Mouse (Mus musculus): Measurements from ENCODE around the gene Zfp612. TPM values are rescaled to one million over a fixed set of nuclear protein-coding genes. Genes with fewer than 3 reads are reported as not detected.
A peak's percentile ranks its signal among the peaks of the same experiment; 100 is the strongest.

The Zfp612 gene
- polyA plus RNA-seq, 1 experiment from 2014 or later = 8.7 TPM

GRCm38 (mm10) chr8:110069706-110070105 lies 9.8 kb upstream of the Zfp612 start:
- no peak for DNase-seq (ENCODE audit: low spot score)
- 90% methylated on average over 4 of the region's 4 CpGs for WGBS
- Histone ChIP-seq H3K27ac (replicated peaks) (no peak overlapping the region), H3K9me3 (peaks cover 3% of the 10 kb centered on the region; the same call in 1 of the 2 replicates), H3K27me3 (replicated peaks; ENCODE audit: low read depth, poor library complexity, severe bottlenecking) (no peaks in the 10 kb centered on the region), H3K4me1 (no peaks in the 10 kb centered on the region), H3K36me3 (replicated peaks) (no peaks in the 10 kb centered on the region), H3K4me3 (no peak overlapping the region)

GRCm38 (mm10) chr8:110071600-110071999 lies 7.9 kb upstream of the Zfp612 start:
- H3K9me3 ChIP-seq = peaks cover 3% of the 10 kb centered on the region; the same call in 1 of the 2 replicates

GRCm38 (mm10) chr8:110074496-110074895 lies 5.0 kb upstream of the Zfp612 start:
- H3K4me1 ChIP-seq = peaks cover 4% of the 10 kb centered on the region
- WGBS = 83% methylated on average over 8 of the region's 8 CpGs
- no peaks in the 10 kb centered on the region for H3K36me3 ChIP-seq (replicated peaks)
- H3K27me3 ChIP-seq (replicated peaks; ENCODE audit: low read depth, poor library complexity, severe bottlenecking) = no peaks in the 10 kb centered on the region; the same call in 1 of the 2 replicates
- no peak overlapping the region for H3K4me3 ChIP-seq
- no peak for DNase-seq (ENCODE audit: low spot score)
- no peak overlapping the region for H3K27ac ChIP-seq (replicated peaks)
- no peaks in the 10 kb centered on the region for H3K9me3 ChIP-seq

More at GRCm38 (mm10) chr8:110071600-110071999, 7.9 kb upstream of the Zfp612 start:
- DNase-seq (ENCODE audit: low spot score) = peak; percentile 74
- no peak overlapping the region for H3K4me3 ChIP-seq
- no peak overlapping the region for H3K27ac ChIP-seq (replicated peaks)
- H3K36me3 ChIP-seq (replicated peaks) = no peaks in the 10 kb centered on the region
- no peaks in the 10 kb centered on the region for H3K27me3 ChIP-seq (replicated peaks; ENCODE audit: low read depth, poor library complexity, severe bottlenecking)
- no peaks in the 10 kb centered on the region for H3K4me1 ChIP-seq
- WGBS = 14% methylated on average over 9 of the region's 9 CpGs

- H3K27me3 ChIP-seq (replicated peaks; ENCODE audit: low read depth, poor library complexity, severe bottlenecking) = no peaks in the 10 kb centered on the region; the same call in 1 of the 2 replicates
- H3K27ac ChIP-seq (replicated peaks) = no peak overlapping the region
- WGBS = 82% methylated on average over 11 of the region's 11 CpGs
- H3K36me3 ChIP-seq (replicated peaks) = peaks cover 46% of the 10 kb centered on the region
- peaks cover 19% of the 10 kb centered on the region for H3K4me1 ChIP-seq
- H3K4me3 ChIP-seq = no peak overlapping the region
- DNase-seq (ENCODE audit: low spot score) = no peak
- H3K9me3 ChIP-seq = 0 out of 2 replicates have a peak, but pooled peaks cover 3% of the 10 kb centered on the region
Measured at GRCm38 (mm10) chr8:110082416-110083105, 3.0 kb downstream of the Zfp612 start.

GRCm38 (mm10) chr8:110091869-110092268 lies 12.3 kb downstream of the Zfp612 start:
- Histone ChIP-seq H3K9me3 (peaks cover 18% of the 10 kb centered on the region), H3K27ac (replicated peaks) (no peak overlapping the region), H3K27me3 (replicated peaks; ENCODE audit: low read depth, poor library complexity, severe bottlenecking) (no peaks in the 10 kb centered on the region), H3K4me1 (no peaks in the 10 kb centered on the region), H3K36me3 (replicated peaks) (peaks cover 38% of the 10 kb centered on the region), H3K4me3 (no peak overlapping the region)
- no peak for DNase-seq (ENCODE audit: low spot score)
- WGBS = 51% methylated on average over 1 of the region's 1 CpGs

GRCm38 (mm10) chr8:110100907-110101306 lies 21.4 kb downstream of the Zfp612 start, which contains the start of gene Gm21964:
Gene Gm21964 (plus strand): TSS chr8:110101207.
- no peak within 1 kb of the TSS for H3K4me3 ChIP-seq
- no peaks in the 10 kb centered on the region for H3K4me1 ChIP-seq
- H3K9me3 ChIP-seq = no peaks in the 10 kb centered on the region
- no peak within 1 kb of the TSS for H3K27ac ChIP-seq (replicated peaks)
- no peaks in the 10 kb centered on the region for H3K27me3 ChIP-seq (replicated peaks; ENCODE audit: low read depth, poor library complexity, severe bottlenecking)
- no peak for DNase-seq (ENCODE audit: low spot score)
- 81% methylated on average over 12 of the region's 12 CpGs for WGBS
- no peaks in the 10 kb centered on the region for H3K36me3 ChIP-seq (replicated peaks)

- WGBS = 89% methylated on average over 15 of the region's 15 CpGs
- Histone ChIP-seq H3K4me3 (no peak overlapping the region), H3K4me1 (no peaks in the 10 kb centered on the region), H3K9me3 (no peaks in the 10 kb centered on the region), H3K27ac (replicated peaks) (no peak overlapping the region), H3K27me3 (replicated peaks; ENCODE audit: low read depth, poor library complexity, severe bottlenecking) (no peaks in the 10 kb centered on the region), H3K36me3 (replicated peaks) (no peaks in the 10 kb centered on the region)
- DNase-seq (ENCODE audit: low spot score) = no peak
Measured at GRCm38 (mm10) chr8:110101676-110102075, 22.1 kb downstream of the Zfp612 start.

- 86% methylated on average over 3 of the region's 3 CpGs for WGBS
- DNase-seq (ENCODE audit: low spot score) = no peak
- H3K9me3 ChIP-seq = no peaks in the 10 kb centered on the region
- no peaks in the 10 kb centered on the region for H3K27me3 ChIP-seq (replicated peaks; ENCODE audit: low read depth, poor library complexity, severe bottlenecking)
- H3K36me3 ChIP-seq (replicated peaks) = no peaks in the 10 kb centered on the region
- no peak within 1 kb of the TSS for H3K27ac ChIP-seq (replicated peaks)
- no peaks in the 10 kb centered on the region for H3K4me1 ChIP-seq
- H3K4me3 ChIP-seq = no peak within 1 kb of the TSS
Measured at GRCm38 (mm10) chr8:110102653-110103052, 23.1 kb downstream of the Zfp612 start, which contains the start of gene Gm17720. Gene Gm17720 (minus strand): TSS chr8:110102753.

GRCm38 (mm10) chr8:110119715-110120114 lies 40.2 kb downstream of the Zfp612 start:
- peak; percentile 25 for DNase-seq (ENCODE audit: low spot score)
- H3K9me3 ChIP-seq = no peaks in the 10 kb centered on the region
- no peaks in the 10 kb centered on the region for H3K36me3 ChIP-seq (replicated peaks)
- no peaks in the 10 kb centered on the region for H3K4me1 ChIP-seq
- 46% methylated on average over 6 of the region's 6 CpGs for WGBS
- no peak overlapping the region for H3K27ac ChIP-seq (replicated peaks)
- H3K4me3 ChIP-seq = no peak overlapping the region
- H3K27me3 ChIP-seq (replicated peaks; ENCODE audit: low read depth, poor library complexity, severe bottlenecking) = no peaks in the 10 kb centered on the region

- DNase-seq (ENCODE audit: low spot score) = peak; percentile 85
- Histone ChIP-seq H3K27ac (replicated peaks) (no peak overlapping the region), H3K27me3 (replicated peaks; ENCODE audit: low read depth, poor library complexity, severe bottlenecking) (no peaks in the 10 kb centered on the region), H3K4me3 (no peak overlapping the region), H3K4me1 (no peaks in the 10 kb centered on the region), H3K9me3 (peaks cover 6% of the 10 kb centered on the region; the same call in 1 of the 2 replicates), H3K36me3 (replicated peaks) (no peaks in the 10 kb centered on the region)
- WGBS = 22% methylated on average over 13 of the region's 13 CpGs
Measured at GRCm38 (mm10) chr8:110130537-110130936, 51.0 kb downstream of the Zfp612 start.

- Histone ChIP-seq H3K27ac (replicated peaks) (no peak overlapping the region), H3K27me3 (replicated peaks; ENCODE audit: low read depth, poor library complexity, severe bottlenecking) (no peaks in the 10 kb centered on the region), H3K4me1 (no peaks in the 10 kb centered on the region), H3K4me3 (no peak overlapping the region), H3K36me3 (replicated peaks) (no peaks in the 10 kb centered on the region), H3K9me3 (no peaks in the 10 kb centered on the region)
- 93% methylated on average over 8 of the region's 8 CpGs for WGBS
- DNase-seq (ENCODE audit: low spot score) = no peak
Measured at GRCm38 (mm10) chr8:110134236-110134635, 54.7 kb downstream of the Zfp612 start.

GRCm38 (mm10) chr8:110135515-110135914 lies 56.0 kb downstream of the Zfp612 start:
- no peaks in the 10 kb centered on the region for H3K27me3 ChIP-seq (replicated peaks; ENCODE audit: low read depth, poor library complexity, severe bottlenecking)
- no peak for DNase-seq (ENCODE audit: low spot score)
- H3K4me3 ChIP-seq = no peak overlapping the region
- no peaks in the 10 kb centered on the region for H3K4me1 ChIP-seq
- H3K27ac ChIP-seq (replicated peaks) = no peak overlapping the region
- no peaks in the 10 kb centered on the region for H3K36me3 ChIP-seq (replicated peaks)
- WGBS = 81% methylated on average over 7 of the region's 7 CpGs
- no peaks in the 10 kb centered on the region for H3K9me3 ChIP-seq

GRCm38 (mm10) chr8:110140156-110140555 lies 60.6 kb downstream of the Zfp612 start:
- Histone ChIP-seq H3K36me3 (replicated peaks) (no peaks in the 10 kb centered on the region), H3K27ac (replicated peaks) (no peak overlapping the region), H3K4me3 (no peak overlapping the region), H3K9me3 (no peaks in the 10 kb centered on the region), H3K4me1 (no peaks in the 10 kb centered on the region), H3K27me3 (replicated peaks; ENCODE audit: low read depth, poor library complexity, severe bottlenecking) (0 out of 2 replicates have a peak, but pooled peaks cover 4% of the 10 kb centered on the region)
- DNase-seq (ENCODE audit: low spot score) = no peak
- WGBS = 84% methylated on average over 3 of the region's 3 CpGs

All from embryonic facial prominence, embryonic 10.5 days (tissue).